Mouse (Mus musculus) heart, postnatal 0 days (tissue): ENCODE measurements around the gene Gm21887. TPM values are rescaled to one million over a fixed set of nuclear protein-coding genes. Genes with fewer than 3 reads are reported as not detected.
A peak's percentile ranks its signal among the peaks of the same experiment; 100 is the strongest.
"Not testable (repeated sequence)": the region's sequence is repeated elsewhere in the genome, so short reads cannot be mapped to it uniquely, and the experiment has no call there.

Source experiments
- ATAC-seq: fragments of 200-750 bp; cut with Nextera tagmentation; 2 replicates; pipeline ENCODE4 v1.8.0; 2017; ENCODE audit warnings: low read depth, moderate number of reproducible peaks, moderate library complexity; ENCODE audit not compliant: insufficient read depth
- DNase-seq: peaks from one replicate; pipeline ENCODE4 v3.0.0-alpha.2; 2016; ENCODE audit warnings: low spot score
- H3K27ac ChIP-seq: fragments of 300-500 bp; sonication (generic); 2 replicates; pipeline ENCODE4 v1.5.1; 2014; ENCODE audit warnings: low read depth, mild to moderate bottlenecking
- H3K27me3 ChIP-seq: fragments of 300-500 bp; sonication (generic); 2 replicates; pipeline ENCODE4 v1.6.1; 2014; ENCODE audit warnings: low read length, mixed read lengths; ENCODE audit not compliant: control insufficient read depth, insufficient read depth
- H3K36me3 ChIP-seq: fragments of 300-500 bp; sonication (generic); replicated peaks from 2 replicates; pipeline ENCODE4 v1.6.1; 2014; ENCODE audit warnings: low read length, mixed read lengths; ENCODE audit not compliant: control insufficient read depth, insufficient read depth
- H3K4me1 ChIP-seq: fragments of 300-500 bp; sonication (generic); 2 replicates; pipeline ENCODE4 v1.6.1; 2014; ENCODE audit warnings: antibody characterized with exemption; ENCODE audit not compliant: control insufficient read depth, insufficient read depth
- H3K4me2 ChIP-seq: fragments of 300-500 bp; sonication (generic); 2 replicates; pipeline ENCODE4 v1.6.1; 2014; ENCODE audit warnings: low read depth, mild to moderate bottlenecking, low read length, moderate library complexity
- H3K4me3 ChIP-seq: fragments of 300-500 bp; sonication (generic); 2 replicates; pipeline ENCODE4 v1.5.1; 2014; ENCODE audit warnings: low read depth, low read length
- H3K9ac ChIP-seq: fragments of 300-500 bp; sonication (generic); replicated peaks from 2 replicates; pipeline ENCODE4 v1.6.1; 2014; ENCODE audit warnings: low read depth, low read length, mixed read lengths
- H3K9me3 ChIP-seq: fragments of 300-500 bp; sonication (generic); replicated peaks from 2 replicates; pipeline ENCODE4 v1.6.1; 2016; ENCODE audit warnings: low read length; ENCODE audit not compliant: control insufficient read depth
- CTCF ChIP-seq: IDR thresholded peaks from 2 replicates; pipeline ENCODE4 v1.5.1; 2016; ENCODE audit warnings: antibody characterized with exemption, control low read depth, low read depth
- WGBS: fragments of 180-500 bp; shearing (Covaris S2); extraction: QIAGEN DNeasy Blood & Tissue Kit; methylation state at CpG from one replicate; pipeline ENCODE4 v1.1.7; 2014; 5-methylcytosine and 5-hydroxymethylcytosine counted together
- polyA plus RNA-seq: library from polyadenylated mRNA; unstranded; fragments of >200 nt; fragmentation: Nextera tagmentation; extraction: Ambion mirVana; gene quantifications from 2 replicates; pipeline ENCODE4 v1.2.1, GENCODE M21; 2015
- total RNA-seq: library from RNA; depleted of rRNA; stranded (reverse); fragments of >200 nt; gene quantifications from 2 replicates; pipeline ENCODE4 v1.2.3, GENCODE M21; 2014; ENCODE audit warnings: low replicate concordance; rRNA removed

The Gm21887 gene
- total and polyA plus RNA-seq, 2 experiments from 2014 or later: 0.88 to 32.6 TPM

DNA sequence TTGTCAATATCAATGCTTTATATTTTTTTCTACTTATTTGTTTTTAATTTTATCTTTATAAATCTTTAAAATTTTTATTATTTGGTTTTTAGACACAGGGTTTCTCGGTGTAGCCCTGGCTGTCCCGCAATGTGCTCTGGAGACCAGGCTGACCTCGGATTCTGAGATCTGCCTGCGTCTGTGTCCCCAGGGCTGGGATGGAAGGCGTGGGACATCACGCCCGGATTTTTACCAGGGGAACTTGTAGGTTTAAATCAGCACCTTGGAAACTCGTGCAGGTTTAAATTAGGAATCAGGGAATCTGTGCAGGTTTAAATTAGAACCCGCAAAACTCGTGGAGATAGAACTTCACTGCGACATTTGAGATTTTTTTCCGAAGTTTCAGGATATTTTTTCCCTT is 11.7 kb downstream of the Gm21887 start:
- H3K4me3 ChIP-seq, H3K27ac ChIP-seq: not testable (repeated sequence)
- peak; percentile 24; the same call in 1 of the 2 replicates for TF ChIP-seq CTCF

DNA sequence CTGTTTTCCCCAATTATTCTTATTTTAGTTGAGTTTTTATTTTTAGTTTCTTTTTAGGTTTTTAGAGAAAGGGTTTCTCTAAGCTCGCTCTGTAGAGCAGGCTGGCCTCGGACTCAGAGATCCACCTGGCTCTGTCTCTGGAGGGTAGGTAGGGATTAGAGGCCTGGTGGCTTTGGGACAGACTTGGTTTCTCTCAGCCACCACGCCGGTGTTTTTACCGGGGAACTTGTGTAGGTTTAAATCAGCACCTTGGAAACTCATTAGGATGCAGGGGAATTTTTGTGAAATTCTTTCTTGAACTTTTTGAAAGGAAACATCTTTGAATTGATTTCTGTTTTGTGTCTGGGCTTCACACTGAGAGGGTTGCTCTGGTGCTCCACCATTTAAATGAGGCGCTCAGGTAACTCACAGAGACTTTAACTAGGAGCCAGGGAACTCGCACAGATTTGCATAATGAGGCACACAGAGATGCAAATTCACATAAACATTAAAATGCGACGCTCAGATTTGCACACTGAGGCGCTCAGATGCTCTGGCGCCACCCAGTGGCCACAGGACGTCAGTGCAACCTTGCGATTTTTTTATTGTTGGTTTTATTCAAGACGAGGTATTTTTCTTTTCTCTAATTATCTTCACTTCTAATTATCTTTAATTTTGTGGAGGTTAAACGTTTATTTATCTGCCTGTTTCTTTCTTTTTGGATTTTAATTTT is 12.4 kb downstream of the Gm21887 start:
- Histone ChIP-seq H3K36me3 (peaks cover 28% of the 10 kb centered on the region), H3K9me3 (peaks cover 17% of the 10 kb centered on the region)
- H3K27me3 ChIP-seq, ATAC-seq, H3K4me3 ChIP-seq, H3K4me1 ChIP-seq, H3K27ac ChIP-seq, H3K4me2 ChIP-seq, H3K9ac ChIP-seq: not testable (repeated sequence)
- TF ChIP-seq CTCF: peak; percentile 86
- DNase-seq: peak; percentile 53
- WGBS: 55% methylated on average over 15 of the region's 15 CpGs

More for the DNA sequence above, 11.7 kb downstream of the Gm21887 start:
- H3K27me3 ChIP-seq, ATAC-seq, H3K9ac ChIP-seq, H3K4me2 ChIP-seq, H3K4me1 ChIP-seq: not testable (repeated sequence)
- Histone ChIP-seq H3K9me3 (peaks cover 17% of the 10 kb centered on the region), H3K36me3 (peaks cover 28% of the 10 kb centered on the region)
- WGBS: 67% methylated on average over 12 of the region's 12 CpGs
- peak; percentile 5 for DNase-seq

Other genes with a start within 250 kb of the Gm21887 start
- not detected in 2 replicates for gene 4933400A11Rik, start 230.0 kb upstream of the Gm21887 start, total RNA-seq
- 0.27 TPM in 2 replicates for gene 4933400A11Rik, start 230.0 kb upstream of the Gm21887 start, polyA plus RNA-seq